Mouse (Mus musculus): ENCODE measurements around the gene Rbbp6.

The Rbbp6 gene

GRCm38 (mm10) chr7:123046473-123047091, 81.1 kb downstream of the Rbbp6 start:
- DNase-seq (ENCODE audit: low spot score): peak; percentile 62
